Mouse (Mus musculus) heart, postnatal 25 days (tissue): ENCODE results near the gene Dact1. TPM values are rescaled to one million over a fixed set of nuclear protein-coding genes. Genes with fewer than 3 reads are reported as not detected.

ENCODE experiments used
- DNase-seq: peaks from one replicate; pipeline ENCODE4 v3.0.0; 2022; ENCODE audit warnings: low spot score
- intact Hi-C: fragments of 180-260 bp; cut with DNase I; formaldehyde crosslinking; loops from one replicate; pipeline ENCODE4 v1.15.1; 2025
- total RNA-seq, 2 experiments: library from RNA; stranded (reverse); gene quantifications; 2 replicates each; pipeline ENCODE4 v1.2.3; 2021

Dact1 gene
- total RNA-seq: 1 to 10 TPM; 5.0 to 5.8 TPM

DNA sequence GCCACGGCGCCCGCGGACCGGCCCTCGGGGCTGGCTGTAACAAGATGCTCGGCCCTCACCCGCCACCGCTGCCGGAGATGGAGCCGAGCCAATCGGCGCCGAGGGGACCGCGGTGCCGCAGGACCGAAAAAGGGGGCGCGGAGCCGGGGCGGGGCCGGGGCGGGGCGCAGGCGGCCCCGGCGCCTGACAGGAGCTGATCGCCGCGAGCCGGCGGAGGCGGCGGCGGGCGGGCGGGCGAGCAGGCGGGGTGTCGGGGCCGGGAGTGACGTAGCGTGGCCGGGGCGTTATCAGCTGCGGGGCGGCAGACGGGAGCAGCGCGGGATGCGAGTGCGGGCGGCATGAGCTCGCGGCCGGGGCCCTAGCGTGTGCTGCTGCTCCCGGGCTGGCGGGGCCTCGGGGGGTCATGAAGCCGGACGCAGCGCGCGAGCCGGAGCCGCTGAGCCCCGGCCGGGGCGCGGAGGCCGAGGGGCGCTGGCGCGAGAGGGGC lies at the start of gene Dact1:
Gene Dact1 (plus strand): TSS at position 304 of the 487 bp plus-strand sequence.
- intact Hi-C loops: loop anchor here (2.0 to 5.0 kb wide), 3 partner anchors 112 to 393 kb away; no protein-coding TSS in a partner anchor
- peak; percentile 66 for DNase-seq

DNA sequence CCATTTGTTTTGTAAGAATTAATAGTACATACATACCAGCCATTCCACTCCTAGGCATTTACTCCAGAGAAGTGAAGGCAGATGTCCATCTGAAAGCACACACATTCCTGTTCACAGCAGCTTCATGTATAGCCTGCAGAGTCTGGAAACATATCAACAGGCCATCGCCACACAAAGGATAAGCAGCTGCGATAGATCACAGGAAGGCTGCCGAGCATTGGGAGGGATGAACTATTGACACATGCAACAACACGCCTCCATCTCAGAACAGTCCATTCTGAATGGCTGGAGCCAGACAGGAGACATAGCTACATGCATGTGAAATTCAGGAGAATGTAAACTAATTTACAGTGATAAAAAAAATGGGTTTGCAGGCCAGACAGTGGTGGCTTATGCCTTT lies 45.5 kb upstream of the Dact1 start:
- intact Hi-C loops: no loop called here
- no peak for DNase-seq

DNA sequence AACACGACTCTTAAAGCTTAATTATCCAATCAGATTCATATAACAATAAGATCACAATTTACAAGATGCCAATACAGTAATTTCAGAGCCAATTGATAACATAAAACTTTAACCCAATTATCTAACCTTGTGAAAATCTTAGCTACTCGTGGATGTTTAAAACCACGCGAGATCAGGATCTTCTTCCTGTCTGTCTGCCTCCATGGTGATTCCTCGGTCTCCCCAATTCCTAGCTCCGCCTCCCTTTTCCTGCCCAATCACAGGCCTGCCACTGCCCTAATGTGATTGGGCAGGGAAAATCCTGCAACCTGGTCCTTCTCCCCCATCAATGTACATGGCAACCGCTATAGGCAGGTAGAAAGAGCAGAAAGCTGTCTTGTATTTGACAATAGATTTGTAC lies 40.3 kb upstream of the Dact1 start:
- intact Hi-C loops: no loop called here
- DNase-seq: no peak

DNA sequence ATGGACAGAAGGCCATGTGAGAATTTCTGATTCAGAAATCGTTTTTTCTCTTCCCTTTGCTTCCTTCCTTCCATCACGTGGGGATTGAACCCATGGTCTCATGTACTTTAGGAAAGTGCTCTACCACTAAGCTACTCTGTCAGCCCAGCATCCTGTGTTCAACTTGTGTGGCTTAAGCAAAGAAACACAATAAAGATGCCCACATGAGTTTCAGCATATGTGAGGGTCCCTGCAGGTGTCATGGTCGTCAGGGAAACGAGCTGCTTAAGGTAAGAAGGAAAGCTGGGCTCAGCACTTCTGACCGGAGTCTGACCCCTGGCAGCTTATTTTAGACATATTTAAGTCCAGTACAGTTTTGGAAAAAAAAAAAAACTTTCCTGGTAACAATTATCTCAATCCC lies 38.6 kb upstream of the Dact1 start:
- no peak for DNase-seq
- intact Hi-C loops: no loop called here

DNA sequence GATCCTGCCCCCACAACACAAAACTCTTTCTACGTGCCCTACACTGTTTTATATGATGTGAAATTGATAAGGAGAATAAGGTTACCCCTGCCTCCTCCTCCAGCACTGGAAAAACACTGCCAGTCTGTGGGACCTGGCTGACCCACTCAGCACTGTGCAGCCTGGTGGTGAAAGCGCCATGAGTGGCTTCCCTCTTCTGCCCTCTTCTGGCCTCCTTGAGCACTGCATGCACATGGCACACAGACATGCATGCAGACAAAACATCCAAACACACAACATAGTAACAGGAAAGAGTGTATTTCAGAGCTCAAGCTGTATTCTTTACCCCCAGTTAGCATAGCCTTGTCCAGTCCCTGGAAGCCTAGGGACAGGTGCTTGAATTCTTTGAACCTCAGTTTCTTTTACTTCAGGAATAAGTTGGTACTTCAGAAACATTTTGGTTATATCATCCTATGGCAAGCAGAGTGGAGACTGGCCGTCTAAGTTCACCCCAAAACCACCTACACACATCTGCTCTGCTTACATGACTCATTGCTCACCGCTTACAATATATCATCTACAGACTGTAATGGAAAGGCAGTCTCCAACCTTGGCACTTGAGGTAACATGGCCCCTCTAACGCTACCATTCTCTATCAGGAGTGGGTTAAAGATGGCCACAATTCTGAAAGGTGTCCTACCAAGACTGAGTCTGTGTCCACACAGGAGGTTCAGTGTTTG lies 35.0 kb upstream of the Dact1 start:
- intact Hi-C loops: no loop called here
- DNase-seq: no peak

DNA sequence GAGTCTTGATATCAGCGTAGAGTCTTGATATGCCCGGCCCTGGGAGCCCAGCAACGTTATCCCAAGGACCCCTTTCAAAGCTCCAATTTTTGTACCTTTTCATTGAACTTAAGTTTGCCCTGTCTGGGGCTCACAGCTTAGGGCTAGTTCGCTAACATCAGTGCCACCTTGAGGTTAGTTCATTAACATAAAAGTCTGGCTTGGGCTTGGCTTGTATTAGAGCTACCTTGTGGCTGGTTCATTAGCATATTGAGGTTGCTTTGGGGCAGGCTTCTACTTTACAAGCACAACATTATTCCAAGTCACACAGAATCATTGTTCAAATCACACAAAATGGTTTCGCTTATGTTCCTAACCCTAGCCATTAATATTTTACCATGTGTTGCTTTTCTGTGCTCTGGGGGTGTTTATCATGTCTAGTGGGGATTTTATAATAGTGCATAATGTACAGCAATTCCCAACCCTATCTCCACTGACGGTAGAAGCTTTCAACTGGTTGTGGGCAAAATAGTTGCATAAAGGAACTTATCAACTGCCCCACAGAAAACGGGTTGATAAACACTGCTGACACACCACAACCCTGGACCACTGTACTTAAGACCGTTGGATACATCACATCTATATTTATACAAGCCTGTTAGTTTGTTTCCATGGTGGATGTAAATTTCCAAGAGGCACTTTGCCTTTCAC lies 33.6 kb upstream of the Dact1 start:
- no peak for DNase-seq
- intact Hi-C loops: no loop called here

DNA sequence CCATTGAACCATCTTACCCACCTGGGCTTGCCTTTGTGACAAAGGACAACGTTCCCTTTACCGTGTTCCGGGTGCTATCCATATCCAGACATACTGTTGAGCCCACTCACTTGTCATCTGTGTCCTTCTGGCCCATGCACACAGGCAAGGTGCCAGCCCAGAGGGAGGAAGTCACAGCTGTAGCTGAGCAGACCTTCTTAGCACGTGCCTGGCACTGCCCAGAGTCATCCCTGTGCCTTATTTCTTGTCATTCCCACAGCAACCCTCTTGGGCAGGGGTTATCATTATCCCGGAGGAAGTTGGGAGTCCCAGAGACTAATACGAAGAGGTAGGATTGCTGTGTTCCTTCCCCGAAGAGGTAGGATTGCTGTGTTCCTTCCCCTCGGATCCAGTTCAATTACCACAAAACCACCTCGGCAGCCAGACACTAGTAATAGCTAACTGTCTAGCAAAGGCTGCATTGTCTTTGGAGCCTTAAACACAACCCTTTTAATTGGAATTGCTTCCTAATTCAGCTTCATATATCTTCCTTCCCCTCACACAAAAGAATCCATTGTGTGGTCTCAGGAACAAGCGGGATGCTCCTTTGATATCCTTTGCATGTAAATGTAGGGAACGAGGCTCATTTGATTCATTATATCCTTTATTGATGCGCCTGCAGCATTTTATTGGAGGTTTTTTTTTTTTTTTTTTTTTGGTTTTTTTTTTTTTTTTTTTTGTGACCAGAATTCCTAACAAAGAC lies 30.0 kb upstream of the Dact1 start:
- DNase-seq: no peak
- intact Hi-C loops: no loop called here

DNA sequence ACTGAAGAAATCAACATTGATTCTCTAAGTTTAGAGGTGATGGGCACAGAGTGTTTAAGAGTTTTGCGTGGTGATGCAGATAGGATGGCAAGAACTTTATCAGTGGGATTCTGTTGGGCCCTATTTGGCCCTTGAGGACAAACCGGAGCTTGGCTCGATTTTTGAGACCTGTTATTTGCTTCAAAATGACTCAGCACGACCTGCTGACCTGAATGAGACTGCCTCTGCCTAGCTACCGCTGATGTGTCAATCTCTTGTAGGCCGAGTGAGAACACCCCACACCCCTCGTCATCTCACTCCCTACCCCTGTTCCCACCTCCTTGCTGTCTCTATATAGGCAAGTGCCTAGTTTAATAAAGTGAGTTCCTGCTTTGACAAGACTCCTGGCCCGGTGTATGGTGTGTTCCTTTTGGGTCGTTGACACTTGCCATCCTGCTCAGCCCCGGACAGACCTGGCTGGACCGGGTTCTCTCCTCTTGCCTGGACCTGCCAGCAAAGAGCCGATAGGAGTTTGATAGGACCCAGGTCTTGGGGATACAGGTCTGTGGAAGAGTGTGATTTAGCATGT lies 28.4 kb upstream of the Dact1 start:
- intact Hi-C loops: no loop called here
- DNase-seq: no peak

DNA sequence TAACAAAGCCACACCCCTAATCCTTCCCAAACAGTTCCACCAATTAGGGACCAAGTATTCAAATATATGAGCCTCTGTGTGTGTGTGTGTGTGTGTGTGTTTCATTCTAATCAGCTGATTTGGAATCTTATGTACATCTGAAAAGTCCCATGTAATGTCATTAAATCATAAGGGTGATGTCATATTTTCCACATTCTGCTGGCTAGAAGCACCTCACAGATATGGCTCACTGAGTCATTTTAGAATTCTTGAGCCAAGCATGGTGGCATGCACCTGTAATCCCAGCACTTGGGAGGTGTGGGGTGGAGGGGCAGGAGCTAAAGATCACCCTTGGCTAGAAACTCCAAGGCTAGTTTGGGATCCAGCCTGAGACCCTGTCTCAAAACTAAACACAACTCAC lies 24.3 kb upstream of the Dact1 start:
- intact Hi-C loops: no loop called here
- no peak for DNase-seq

DNA sequence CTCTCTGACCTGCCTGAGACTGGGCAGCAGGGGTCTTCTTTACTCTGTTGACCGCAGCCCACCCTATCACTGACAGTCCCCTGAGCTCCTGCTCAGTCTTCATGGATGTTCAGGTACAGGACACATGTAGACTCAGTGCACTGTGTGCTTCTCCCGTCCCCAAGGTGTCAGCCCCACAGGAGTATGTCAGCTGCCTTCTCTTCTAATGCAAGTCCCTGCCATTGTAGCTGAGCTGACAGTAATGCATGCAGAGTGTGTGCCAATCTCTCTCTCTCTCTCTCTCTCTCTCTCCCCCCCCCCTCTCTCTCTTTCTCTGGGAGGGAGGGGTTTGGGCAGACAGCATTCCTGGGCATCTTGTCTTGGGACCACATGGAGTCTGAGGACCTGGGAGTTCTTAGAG lies 19.2 kb upstream of the Dact1 start:
- intact Hi-C loops: no loop called here
- DNase-seq: no peak

DNA sequence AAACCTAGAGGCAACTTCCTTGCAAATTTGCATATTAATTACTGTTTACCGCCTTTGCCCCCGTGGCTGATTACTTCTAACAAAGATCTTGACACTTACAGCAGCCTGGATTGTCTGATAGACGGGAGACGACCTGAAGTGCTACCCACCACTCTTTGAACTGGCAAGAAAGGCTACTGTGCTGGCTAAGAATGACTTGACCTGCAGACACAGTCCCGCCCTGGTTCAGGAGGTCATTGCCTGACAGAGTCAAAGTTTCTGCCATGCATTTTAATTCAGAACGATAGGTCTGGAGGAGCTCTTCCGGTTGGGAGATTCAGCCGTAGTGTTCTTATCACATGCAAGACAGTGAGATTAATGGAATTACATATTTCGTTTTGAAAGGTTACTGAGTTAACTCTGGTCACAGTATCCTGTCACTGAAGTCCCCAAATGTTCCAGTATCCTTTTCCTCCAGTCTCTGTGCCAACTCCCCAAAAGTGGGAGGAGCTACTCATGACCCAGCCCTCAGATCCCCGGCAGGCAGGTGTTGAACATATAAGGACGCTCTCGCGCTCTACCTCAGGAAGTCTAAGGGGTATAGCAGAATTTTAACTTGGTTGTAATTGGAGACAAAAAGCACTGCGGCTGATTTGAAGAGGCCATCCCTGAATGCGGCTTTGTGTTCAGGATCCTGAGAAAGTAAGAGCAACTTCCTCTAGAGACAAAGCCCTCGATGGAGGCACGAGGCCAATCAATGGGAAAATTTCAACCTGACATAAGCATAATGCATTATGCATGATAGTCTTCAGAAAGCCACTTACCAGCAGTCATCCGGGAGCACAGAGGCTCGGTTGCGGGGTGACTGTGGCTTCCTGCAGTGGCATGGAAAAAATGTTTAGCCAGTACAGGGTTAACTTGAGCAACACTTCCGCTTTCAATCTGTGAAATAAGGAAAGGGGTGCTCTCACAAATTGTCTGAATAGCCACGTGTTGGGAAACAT lies 15.4 kb upstream of the Dact1 start:
- intact Hi-C loops: no loop called here
- DNase-seq: no peak

DNA sequence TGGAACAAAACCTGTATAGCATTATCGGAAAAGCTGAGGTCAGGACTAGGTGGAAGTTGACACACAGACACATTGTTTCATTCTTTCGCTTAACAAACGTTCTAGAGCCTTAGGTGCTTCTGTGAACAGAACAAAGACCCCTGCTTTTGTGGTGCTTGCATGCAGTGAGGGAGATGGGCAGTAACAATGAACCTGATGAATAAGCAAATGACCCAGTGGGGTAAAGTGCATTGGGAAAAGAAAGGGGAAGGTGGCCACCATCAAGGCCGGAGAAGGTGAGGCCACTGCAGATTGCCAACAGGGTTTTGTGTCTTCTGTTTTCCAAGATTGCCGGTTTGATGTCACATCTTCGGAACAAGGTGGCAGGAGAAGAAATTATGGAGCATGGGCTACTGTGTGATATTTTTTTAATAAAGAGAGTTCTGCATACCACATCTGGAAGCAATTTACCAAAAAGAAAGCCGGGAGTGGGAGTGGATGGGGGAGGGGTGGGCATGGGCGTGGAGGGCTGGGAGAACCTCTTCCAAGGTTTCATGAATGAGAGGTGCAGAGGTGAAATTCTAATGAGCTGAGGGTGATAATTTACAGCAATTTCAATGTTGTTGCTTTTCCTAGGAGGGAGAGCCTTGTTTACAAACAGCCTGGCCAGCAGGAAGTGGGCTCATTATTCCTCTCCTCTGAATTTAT lies 12.7 kb upstream of the Dact1 start:
- intact Hi-C loops: no loop called here

DNA sequence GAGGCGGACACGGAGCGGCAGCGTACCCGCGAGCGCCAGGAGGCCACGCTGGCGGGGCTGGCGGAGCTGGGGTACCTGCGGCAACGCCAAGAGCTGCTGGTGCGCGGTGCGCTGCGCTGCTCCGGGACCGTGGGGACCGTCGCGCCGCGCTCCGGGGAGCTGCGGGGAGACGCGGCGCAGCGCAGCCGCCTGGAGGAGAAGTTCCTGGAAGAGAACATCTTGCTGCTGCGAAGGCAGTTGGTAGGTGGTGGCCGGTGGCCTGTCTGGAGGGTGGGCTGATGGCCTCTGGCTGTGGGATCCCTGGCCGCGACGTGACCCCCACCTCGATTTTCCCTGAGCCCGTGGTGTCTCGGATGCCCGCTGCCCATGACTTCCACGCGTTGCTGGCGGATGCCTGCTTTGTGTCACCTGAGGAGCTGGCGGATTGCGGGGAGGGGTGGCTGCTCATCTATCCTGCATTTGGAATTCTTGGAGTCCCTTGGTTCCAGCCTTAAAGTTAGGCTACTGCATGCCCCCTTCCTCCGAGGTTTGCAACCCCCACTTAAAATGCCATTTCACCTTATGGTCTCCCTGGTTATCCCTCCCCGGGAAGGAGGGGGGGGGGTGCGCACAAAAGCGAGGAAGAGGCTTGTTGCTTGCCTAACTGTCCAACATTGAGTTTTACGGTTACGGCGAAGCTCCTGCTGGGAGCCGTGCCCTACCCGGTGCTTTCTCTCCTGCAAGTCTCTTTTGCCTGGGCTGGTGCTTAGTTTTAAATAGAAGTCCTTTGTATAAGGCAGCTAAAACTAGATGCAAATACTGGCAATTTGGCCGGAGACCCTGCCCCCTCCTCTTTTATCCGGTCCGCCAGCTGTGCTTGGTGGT lies 616 bp downstream of the Dact1 start:
- no peak for DNase-seq
- intact Hi-C loops: loop anchor here (2.0 to 5.0 kb wide), 2 partner anchors 127 to 393 kb away; no protein-coding TSS in a partner anchor

More for the DNA sequence above, 12.7 kb upstream of the Dact1 start:
- no peak for DNase-seq

DNA sequence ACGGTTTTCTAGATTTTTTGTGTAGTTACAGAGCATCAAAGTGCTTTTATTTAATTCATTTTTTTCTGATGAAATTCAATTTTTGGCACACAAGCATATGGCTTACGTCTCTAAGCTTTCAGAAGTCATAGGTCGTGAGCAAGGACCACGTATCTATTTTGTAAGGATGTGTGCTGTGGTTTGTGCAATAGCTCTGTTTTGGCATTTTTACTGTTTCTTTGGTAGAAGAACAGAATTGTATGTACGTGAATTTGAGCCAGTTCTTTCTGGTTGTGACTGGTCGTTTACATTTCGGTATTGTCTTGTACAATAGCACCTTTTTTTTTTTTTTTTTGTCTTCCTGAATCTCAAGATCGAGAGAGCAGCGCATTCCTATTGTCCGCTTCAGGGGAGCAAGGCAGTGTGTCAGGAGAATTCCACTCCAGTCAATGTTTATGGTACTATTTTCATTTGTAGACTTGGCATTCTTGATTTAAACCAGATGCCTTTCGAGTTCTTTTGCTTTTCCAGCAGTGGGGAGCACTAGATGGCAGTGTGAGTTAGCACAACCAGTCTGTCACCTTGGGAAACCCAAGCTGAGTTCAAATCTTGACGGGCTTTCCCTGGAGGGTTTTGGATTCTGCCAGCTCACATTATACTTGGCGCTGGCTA lies 1.7 kb downstream of the Dact1 start:
- intact Hi-C loops: loop anchor here (1.0 to 5.0 kb wide), 3 partner anchors 126 to 391 kb away; no protein-coding TSS in a partner anchor
- DNase-seq: peak; percentile 34

DNA sequence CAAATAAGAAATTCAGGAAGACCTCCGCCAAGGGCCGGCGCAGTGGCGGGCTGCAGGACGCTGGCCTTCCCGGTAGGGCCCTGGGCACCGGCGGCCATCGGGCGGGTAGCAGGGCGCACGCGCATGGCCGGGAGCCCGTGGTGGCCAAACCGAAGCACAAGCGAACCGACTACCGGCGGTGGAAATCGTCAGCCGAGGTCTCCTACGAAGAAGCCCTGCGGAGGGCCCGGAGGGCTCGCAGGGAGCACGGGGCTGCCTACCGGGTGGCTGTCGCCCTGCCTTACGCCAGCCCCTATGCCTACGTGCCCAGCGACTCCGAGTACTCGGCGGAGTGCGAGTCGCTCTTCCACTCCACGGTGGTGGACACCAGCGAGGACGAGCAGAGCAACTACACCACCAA lies 8.6 kb downstream of the Dact1 start:
- no peak for DNase-seq
- intact Hi-C loops: no loop called here

DNA sequence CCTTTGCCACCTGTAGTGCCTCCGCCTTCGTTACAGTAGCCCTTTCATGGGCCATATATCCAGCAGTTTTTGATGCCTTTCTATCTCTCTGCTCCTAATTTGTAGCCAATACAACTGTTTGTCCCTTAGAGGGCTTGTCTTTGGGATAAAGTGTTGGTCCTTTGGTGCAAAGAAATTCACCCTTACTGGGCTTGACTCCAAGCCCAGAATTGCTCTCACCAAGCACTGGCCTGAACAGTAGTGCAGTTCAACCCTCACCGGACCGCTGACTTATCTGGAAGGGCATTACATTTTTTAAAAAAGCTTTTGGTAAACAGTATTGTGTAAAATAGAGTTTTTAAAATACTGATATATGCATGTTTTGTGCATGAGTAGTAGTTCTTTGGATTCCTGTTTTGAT lies 9.9 kb downstream of the Dact1 start:
- no peak for DNase-seq
- intact Hi-C loops: no loop called here

DNA sequence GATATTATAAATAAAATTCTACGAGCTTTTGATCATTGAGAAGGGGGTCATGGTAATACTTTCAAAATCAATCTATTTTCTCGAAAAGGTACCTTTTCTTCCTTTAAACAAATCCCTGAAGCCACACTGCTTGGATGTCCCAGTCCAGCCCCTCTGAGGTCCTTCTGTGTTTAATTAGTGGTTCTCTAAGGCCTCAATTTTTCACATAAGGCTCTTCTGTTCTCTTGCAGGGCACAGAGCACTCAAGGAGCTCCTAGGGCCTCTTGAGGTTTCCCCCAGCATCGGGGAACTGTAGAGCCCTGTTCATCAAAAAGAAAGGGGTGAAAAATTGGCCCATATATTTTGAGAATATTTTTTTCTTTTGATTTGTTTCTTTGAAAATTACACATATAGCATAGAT lies 23.0 kb downstream of the Dact1 start:
- DNase-seq: no peak
- intact Hi-C loops: no loop called here
